Mouse (Mus musculus): ENCODE results near the gene Bbs9.

DNA sequence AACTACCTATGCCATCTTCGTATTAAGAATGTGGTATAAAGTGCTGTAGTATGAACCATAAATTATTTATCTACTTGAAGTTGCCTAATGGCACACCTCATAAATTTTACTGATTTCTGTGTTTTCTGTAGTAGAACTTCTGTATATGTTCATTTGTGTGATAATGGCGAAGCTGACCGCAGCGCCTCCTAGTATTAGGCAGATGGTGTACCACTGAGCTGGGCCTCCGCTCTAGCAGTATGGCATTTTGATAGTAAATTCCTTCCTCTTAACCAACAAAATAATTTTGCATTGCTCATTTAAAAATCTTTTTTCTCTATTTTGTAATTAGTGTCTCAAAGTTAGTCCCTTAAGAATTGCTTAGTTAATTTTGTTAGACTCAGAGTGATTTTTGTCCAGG, 117.5 kb downstream of the Bbs9 start:
- TF ChIP-seq CTCF (IDR thresholded peaks at IDR 0.05) (peak; percentile 23; the same call in 1 of the 2 replicates), POLR2A (IDR thresholded peaks at IDR 0.05; ENCODE audit: insufficient read depth, low read depth, low read length) (no peak), EP300 (IDR thresholded peaks at IDR 0.05; ENCODE audit: insufficient read depth, low read depth, low read length) (no peak)

All from heart, adult 2 months (tissue).